Mouse (Mus musculus) heart, postnatal 14 days (tissue): Measurements from ENCODE around the gene Neurog3. TPM values are rescaled to one million over a fixed set of nuclear protein-coding genes. Genes with fewer than 3 reads are reported as not detected.

Source experiments
- DNase-seq, 2 experiments: peaks; one replicate each; pipeline ENCODE4 v3.0.0; 2021 to 2022
- intact Hi-C: fragments of 180-260 bp; cut with DNase I; formaldehyde crosslinking; loops from one replicate; pipeline ENCODE4 v1.15.1; 2025
- total RNA-seq, 2 experiments: library from RNA; stranded (reverse); gene quantifications; 2 replicates each; pipeline ENCODE4 v1.2.3; 2021

Gene Neurog3
- total RNA-seq, 2 experiments from 2014 or later: not detected

GRCm38 (mm10) chr10:62135696-62136470 lies 3.0 kb downstream of the Neurog3 start:
- intact Hi-C loops: no loop called here
- no peak for DNase-seq

GRCm38 (mm10) chr10:62137150-62137549 lies 4.3 kb downstream of the Neurog3 start:
- intact Hi-C loops: no loop called here
- DNase-seq: no peak

GRCm38 (mm10) chr10:62138040-62138439 lies 5.2 kb downstream of the Neurog3 start:
- DNase-seq: peak; percentile 12 to 36
- intact Hi-C loops: no loop called here

- DNase-seq: no peak
- intact Hi-C loops: no loop called here
Measured at GRCm38 (mm10) chr10:62143820-62144219, 10.9 kb downstream of the Neurog3 start, which contains the start of gene Fam241b. TSS of gene Fam241b (minus strand) at chr10:62143920.

GRCm38 (mm10) chr10:62145957-62146356 lies 13.1 kb downstream of the Neurog3 start:
- no peak for DNase-seq
- intact Hi-C loops: no loop called here

- no peak for DNase-seq
- intact Hi-C loops: no loop called here
Measured at GRCm38 (mm10) chr10:62147466-62148248, 14.8 kb downstream of the Neurog3 start.

GRCm38 (mm10) chr10:62149929-62150328 lies 17.0 kb downstream of the Neurog3 start:
- intact Hi-C loops: no loop called here
- no peak for DNase-seq

- intact Hi-C loops: no loop called here
- peak; percentile 9 to 18 for DNase-seq
Measured at GRCm38 (mm10) chr10:62162410-62162809, 29.5 kb downstream of the Neurog3 start.

- intact Hi-C loops: no loop called here
- no peak for DNase-seq
Measured at GRCm38 (mm10) chr10:62172841-62173553, 40.1 kb downstream of the Neurog3 start.

GRCm38 (mm10) chr10:62173941-62174448 lies 41.1 kb downstream of the Neurog3 start:
- intact Hi-C loops: no loop called here

GRCm38 (mm10) chr10:62174533-62175313 lies 41.8 kb downstream of the Neurog3 start:
- intact Hi-C loops: no loop called here
- no peak for DNase-seq

More at GRCm38 (mm10) chr10:62173941-62174448, 41.1 kb downstream of the Neurog3 start:
- DNase-seq: no peak

- DNase-seq: no peak
- intact Hi-C loops: loop anchor here (5.0 to 10.0 kb wide), 4 partner anchors 128 to 338 kb away; partner anchors contain the start of gene Hk1
Measured at GRCm38 (mm10) chr10:62179944-62180343, 47.1 kb downstream of the Neurog3 start.

- no peak for DNase-seq
Measured at GRCm38 (mm10) chr10:62181701-62182100, 48.8 kb downstream of the Neurog3 start.

GRCm38 (mm10) chr10:62182471-62183014 lies 49.7 kb downstream of the Neurog3 start:
- intact Hi-C loops: loop anchor here (1.0 to 10.0 kb wide), 6 partner anchors 77 to 340 kb away; partner anchors contain the start of gene Hk1
- no peak for DNase-seq

More at GRCm38 (mm10) chr10:62181701-62182100, 48.8 kb downstream of the Neurog3 start:
- intact Hi-C loops: loop anchor here (2.0 to 10.0 kb wide), 5 partner anchors 129 to 339 kb away; partner anchors contain the start of gene Hk1

- peak; percentile 94 to 95 for DNase-seq
- intact Hi-C loops: loop anchor here (1.0 to 10.0 kb wide), 6 partner anchors 78 to 341 kb away; partner anchors contain the start of gene Hk1
Measured at GRCm38 (mm10) chr10:62183053-62183452, 50.2 kb downstream of the Neurog3 start.
